Mouse (Mus musculus): ENCODE results near the gene Cygb.

- no peak for TF ChIP-seq CTCF (IDR thresholded peaks at IDR 0.05 in 2 of 3, conservative IDR thresholded peaks at IDR 0.05 in 1 of 3; ENCODE audit: control insufficient read depth in 1 of 3, insufficient read depth in 1 of 3, low read depth in 2 of 3, low read length in 3 of 3, poor library complexity in 1 of 3, severe bottlenecking in 1 of 3)
- TF ChIP-seq ETS1 (IDR thresholded peaks at IDR 0.05; ENCODE audit: low read depth, low read length): no peak
- no peak for TF ChIP-seq TCF12 (IDR thresholded peaks at IDR 0.05; ENCODE audit: low read depth, low read length)
These were observed 36.8 kb upstream of the Cygb start for GRCm38 (mm10) chr11:116690701-116691575.
